Mouse (Mus musculus) ES-E14 (cell line): ENCODE measurements around the gene Tmcc2.

Source experiments
- CHD2 ChIP-seq: IDR thresholded peaks from 2 replicates; pipeline ENCODE4 v1.6.1; 2014; ENCODE audit warnings: mild to moderate bottlenecking, low read depth, low read length, inconsistent platforms
- MAFK ChIP-seq: IDR thresholded peaks from 2 replicates; pipeline ENCODE4 v1.6.1; 2014; ENCODE audit warnings: mild to moderate bottlenecking, low read depth, low read length, inconsistent platforms; ENCODE audit not compliant: insufficient read depth
- ZC3H11A ChIP-seq: IDR thresholded peaks from 2 replicates; pipeline ENCODE4 v1.6.1; 2012; ENCODE audit warnings: low read depth, mild to moderate bottlenecking, inconsistent platforms, low read length, borderline replicate concordance

DNA sequence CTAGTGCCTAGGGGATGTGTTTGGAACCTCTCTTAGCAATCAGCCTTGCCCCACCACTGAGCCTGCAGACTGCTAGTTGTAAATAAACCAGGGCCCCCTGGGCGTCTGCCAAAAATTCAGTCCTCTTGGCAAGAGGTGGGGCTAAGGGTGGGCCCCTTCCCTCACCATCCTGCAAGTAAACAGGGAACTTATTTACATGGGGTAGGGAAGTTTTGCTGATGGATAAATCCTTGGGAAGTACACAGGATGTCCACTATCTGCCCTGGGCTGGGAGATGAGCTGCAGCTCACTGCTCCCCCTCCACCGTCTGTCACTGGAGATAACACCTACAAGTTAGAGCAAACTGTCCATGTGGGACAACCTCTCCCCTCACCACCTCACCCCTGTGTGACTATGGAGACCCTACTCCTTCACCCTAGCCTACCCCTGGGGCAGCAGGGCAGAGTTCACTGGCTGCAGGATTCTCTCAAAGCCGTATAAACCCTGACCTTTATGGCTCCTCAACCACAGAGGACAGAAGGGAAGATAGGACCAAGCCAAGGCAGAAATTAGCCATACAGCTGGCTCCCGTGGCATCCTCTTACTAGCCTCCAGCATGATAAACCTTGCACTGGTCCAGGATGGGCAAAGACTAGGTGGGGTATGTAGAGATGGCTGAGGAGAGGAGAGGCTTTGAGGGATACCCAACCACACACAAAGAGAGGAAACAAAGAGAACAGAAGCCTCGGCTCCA, 16.8 kb downstream of the Tmcc2 start:
- TF ChIP-seq ZC3H11A (no peak), MAFK (no peak), CHD2 (no peak)
